Mouse (Mus musculus) stomach, embryonic 14.5 days (tissue): ENCODE results near the gene S100a3. TPM values are rescaled to one million over a fixed set of nuclear protein-coding genes. Genes with fewer than 3 reads are reported as not detected.
A peak's percentile ranks its signal among the peaks of the same experiment; 100 is the strongest.

Experiments used
- ATAC-seq: fragments of 200-750 bp; cut with Nextera tagmentation; 2 replicates; pipeline ENCODE4 v1.8.0; 2017; ENCODE audit warnings: low read depth, moderate TSS enrichment; ENCODE audit not compliant: insufficient number of reproducible peaks, insufficient read depth, low FRiP score
- H3K27ac ChIP-seq: fragments of 300-500 bp; sonication (generic); 2 replicates; pipeline ENCODE4 v1.5.1; 2014; ENCODE audit warnings: mild to moderate bottlenecking, low read length, moderate library complexity, mixed read lengths
- H3K27me3 ChIP-seq: fragments of 300-500 bp; sonication (generic); 2 replicates; pipeline ENCODE4 v1.6.1; 2014; ENCODE audit warnings: low read length, control low read depth, mixed read lengths; ENCODE audit not compliant: control insufficient read depth, insufficient read depth
- H3K36me3 ChIP-seq: fragments of 300-500 bp; sonication (generic); 2 replicates; pipeline ENCODE4 v1.6.1; 2014; ENCODE audit warnings: mild to moderate bottlenecking, control low read depth, low read length, moderate library complexity, mixed read lengths; ENCODE audit not compliant: control insufficient read depth, insufficient read depth
- H3K4me1 ChIP-seq: fragments of 300-500 bp; sonication (generic); 2 replicates; pipeline ENCODE4 v1.6.1; 2014; ENCODE audit warnings: low read length, control low read depth, mixed read lengths; ENCODE audit not compliant: control insufficient read depth, insufficient read depth
- H3K4me2 ChIP-seq: fragments of 300-500 bp; sonication (generic); replicated peaks from 2 replicates; pipeline ENCODE4 v1.6.1; 2014; ENCODE audit warnings: low read depth, low read length, control low read depth
- H3K4me3 ChIP-seq: fragments of 300-500 bp; sonication (generic); 2 replicates; pipeline ENCODE4 v1.5.1; 2014; ENCODE audit warnings: low read depth, low read length, control low read depth
- H3K9ac ChIP-seq: fragments of 300-500 bp; sonication (generic); replicated peaks from 2 replicates; pipeline ENCODE4 v1.6.1; 2014; ENCODE audit warnings: low read depth, mild to moderate bottlenecking, control low read depth, low read length, moderate library complexity, mixed read lengths
- H3K9me3 ChIP-seq: fragments of 300-500 bp; sonication (generic); 2 replicates; pipeline ENCODE4 v1.6.1; 2016; ENCODE audit warnings: low read depth, low read length, control low read depth; ENCODE audit not compliant: control insufficient read depth
- WGBS: fragments of 180-500 bp; shearing (Covaris S2); extraction: QIAGEN DNeasy Blood & Tissue Kit; methylation state at CpG from one replicate; pipeline ENCODE4 v1.1.7; 2014; 5-methylcytosine and 5-hydroxymethylcytosine counted together
- polyA plus RNA-seq: library from polyadenylated mRNA; unstranded; fragments of >200 nt; fragmentation: Nextera tagmentation; extraction: Ambion mirVana; gene quantifications from 2 replicates; pipeline ENCODE4 v1.2.1, GENCODE M21; 2014

S100a3 gene
- polyA plus RNA-seq: 0.42 and 0.62 TPM in 2 replicates

- no peaks in the 10 kb centered on the region for H3K9me3 ChIP-seq
- ATAC-seq: no peak
- no peaks in the 10 kb centered on the region for H3K27me3 ChIP-seq
- H3K9ac ChIP-seq: no peak within 1 kb of the TSS
- H3K4me3 ChIP-seq: no peak within 1 kb of the TSS
- no peaks in the 10 kb centered on the region for H3K36me3 ChIP-seq
- no peak within 1 kb of the TSS for H3K27ac ChIP-seq
- WGBS: 65% methylated on average over 6 of the region's 6 CpGs
- H3K4me2 ChIP-seq: no peak within 1 kb of the TSS
- no peaks in the 10 kb centered on the region for H3K4me1 ChIP-seq
Observed at GRCm38 (mm10) chr3:90560008-90560628, at the start of gene S100a3. Gene S100a3, plus strand, starts transcription at chr3:90560578.

GRCm38 (mm10) chr3:90512276-90512675 lies 48.1 kb upstream of the S100a3 start:
- Histone ChIP-seq H3K4me1 (peaks cover 14% of the 10 kb centered on the region), H3K4me2 (no peak overlapping the region), H3K9me3 (no peaks in the 10 kb centered on the region), H3K27me3 (no peaks in the 10 kb centered on the region), H3K27ac (no peak overlapping the region), H3K36me3 (peaks cover 4% of the 10 kb centered on the region), H3K9ac (no peak overlapping the region), H3K4me3 (no peak overlapping the region)
- no peak for ATAC-seq
- WGBS: 90% methylated on average over 5 of the region's 5 CpGs

- H3K4me3 ChIP-seq: no peak overlapping the region
- H3K27ac ChIP-seq: no peak overlapping the region
- ATAC-seq: no peak
- no peaks in the 10 kb centered on the region for H3K9me3 ChIP-seq
- peaks cover 6% of the 10 kb centered on the region for H3K4me1 ChIP-seq
- 70% methylated on average over 9 of the region's 9 CpGs for WGBS
- H3K9ac ChIP-seq: no peak overlapping the region
- H3K36me3 ChIP-seq: no peaks in the 10 kb centered on the region
- H3K27me3 ChIP-seq: no peaks in the 10 kb centered on the region
- H3K4me2 ChIP-seq: no peak overlapping the region
Observed at GRCm38 (mm10) chr3:90512948-90513642, 47.3 kb upstream of the S100a3 start.

- peak within 1 kb of the TSS; percentile 31 for H3K4me3 ChIP-seq
- no peaks in the 10 kb centered on the region for H3K9me3 ChIP-seq
- no peak within 1 kb of the TSS; the same call in 1 of the 2 replicates for H3K27ac ChIP-seq
- peak; percentile 31 for ATAC-seq
- peak within 1 kb of the TSS; percentile 75 for H3K4me2 ChIP-seq
- WGBS: 7% methylated on average over 25 of the region's 25 CpGs
- no peaks in the 10 kb centered on the region for H3K27me3 ChIP-seq
- H3K4me1 ChIP-seq: peaks cover 6% of the 10 kb centered on the region
- H3K9ac ChIP-seq: peak within 1 kb of the TSS; percentile 38; the same call in 1 of the 2 replicates
- H3K36me3 ChIP-seq: no peaks in the 10 kb centered on the region
Observed at GRCm38 (mm10) chr3:90513796-90514590, 46.4 kb upstream of the S100a3 start, which contains the start of the genes S100a1 and S100a13. Gene S100a1, minus strand, starts transcription at chr3:90514392. Gene S100a13, plus strand, starts transcription at chr3:90514435.

GRCm38 (mm10) chr3:90514691-90515090 lies 45.7 kb upstream of the S100a3 start:
- peak; percentile 82 for ATAC-seq
- peak overlapping the region; percentile 75 for H3K4me2 ChIP-seq
- peak overlapping the region; percentile 38; the same call in 1 of the 2 replicates for H3K9ac ChIP-seq
- no peak overlapping the region for H3K27ac ChIP-seq
- H3K9me3 ChIP-seq: no peaks in the 10 kb centered on the region
- H3K4me1 ChIP-seq: peaks cover 6% of the 10 kb centered on the region
- WGBS: 0% methylated on average over 10 of the region's 10 CpGs
- H3K36me3 ChIP-seq: no peaks in the 10 kb centered on the region
- H3K4me3 ChIP-seq: peak overlapping the region; percentile 31
- H3K27me3 ChIP-seq: no peaks in the 10 kb centered on the region

- H3K27ac ChIP-seq: no peak overlapping the region
- no peaks in the 10 kb centered on the region for H3K27me3 ChIP-seq
- peak overlapping the region; percentile 38; the same call in 1 of the 2 replicates for H3K9ac ChIP-seq
- H3K4me3 ChIP-seq: peak overlapping the region; percentile 31
- H3K4me1 ChIP-seq: peaks cover 6% of the 10 kb centered on the region
- H3K36me3 ChIP-seq: no peaks in the 10 kb centered on the region
- peak overlapping the region; percentile 75 for H3K4me2 ChIP-seq
- no peaks in the 10 kb centered on the region for H3K9me3 ChIP-seq
- no peak for ATAC-seq
- WGBS: 25% methylated on average over 1 of the region's 1 CpGs
Observed at GRCm38 (mm10) chr3:90515242-90515641, 45.1 kb upstream of the S100a3 start.

- Histone ChIP-seq H3K9me3 (no peaks in the 10 kb centered on the region), H3K4me1 (peaks cover 6% of the 10 kb centered on the region), H3K27ac (no peak overlapping the region), H3K27me3 (no peaks in the 10 kb centered on the region), H3K4me2 (peak overlapping the region; percentile 75; the same call in 1 of the 2 replicates), H3K36me3 (no peaks in the 10 kb centered on the region), H3K4me3 (no peak overlapping the region), H3K9ac (no peak overlapping the region)
- ATAC-seq: no peak
- WGBS: 89% methylated on average over 4 of the region's 4 CpGs
Observed at GRCm38 (mm10) chr3:90515789-90516188, 44.6 kb upstream of the S100a3 start.

GRCm38 (mm10) chr3:90517711-90518110 lies 42.7 kb upstream of the S100a3 start:
- Histone ChIP-seq H3K4me1 (peaks cover 6% of the 10 kb centered on the region), H3K36me3 (no peaks in the 10 kb centered on the region), H3K27me3 (no peaks in the 10 kb centered on the region), H3K9me3 (no peaks in the 10 kb centered on the region), H3K4me2 (no peak overlapping the region), H3K9ac (no peak overlapping the region), H3K27ac (no peak overlapping the region), H3K4me3 (no peak overlapping the region)
- 82% methylated on average over 4 of the region's 4 CpGs for WGBS
- no peak for ATAC-seq
